Mouse (Mus musculus) forelimb bud, embryonic 11.5 days (tissue): ENCODE results near the gene Zdhhc18.

ENCODE experiments used
- DNase-seq: peaks from one replicate; pipeline ENCODE4 v3.0.0-alpha.2; 2012; ENCODE audit warnings: low read depth, low spot score

Zdhhc18 gene

GRCm38 (mm10) chr4:133631071-133631768 is 18.7 kb downstream of the Zdhhc18 start:
- DNase-seq, result no peak

GRCm38 (mm10) chr4:133630326-133630920 is 19.5 kb downstream of the Zdhhc18 start:
- no peak for DNase-seq

- no peak for DNase-seq
These were observed 20.8 kb downstream of the Zdhhc18 start for GRCm38 (mm10) chr4:133629191-133629590.

DNA sequence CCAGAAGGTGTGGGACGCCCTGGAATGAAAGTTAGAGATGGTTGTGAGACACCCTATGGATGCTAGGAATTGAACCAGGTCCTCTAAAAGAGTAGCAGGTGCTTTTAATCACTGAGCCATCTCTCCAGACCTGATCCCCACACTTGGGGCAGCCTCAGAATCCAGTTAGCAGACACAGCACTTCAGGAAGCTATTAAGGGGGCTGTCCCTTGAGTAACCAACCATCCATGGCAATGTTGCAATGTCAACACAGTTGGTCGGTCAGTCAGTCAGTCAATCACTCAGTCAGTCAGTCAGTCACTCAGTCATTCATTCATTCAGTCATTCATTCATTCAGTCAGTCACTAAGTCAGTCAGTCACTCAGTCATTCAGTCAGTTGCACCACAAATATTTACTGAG is 21.4 kb downstream of the Zdhhc18 start:
- no peak for DNase-seq

- DNase-seq, result no peak
These were observed 22.9 kb downstream of the Zdhhc18 start for GRCm38 (mm10) chr4:133627039-133627438.

- DNase-seq, result no peak
These were observed 23.3 kb downstream of the Zdhhc18 start for GRCm38 (mm10) chr4:133626621-133627020.

- DNase-seq, result no peak
These were observed 23.7 kb downstream of the Zdhhc18 start for GRCm38 (mm10) chr4:133626221-133626620.

- no peak for DNase-seq
These were observed 24.3 kb downstream of the Zdhhc18 start for GRCm38 (mm10) chr4:133625621-133626071.

DNA sequence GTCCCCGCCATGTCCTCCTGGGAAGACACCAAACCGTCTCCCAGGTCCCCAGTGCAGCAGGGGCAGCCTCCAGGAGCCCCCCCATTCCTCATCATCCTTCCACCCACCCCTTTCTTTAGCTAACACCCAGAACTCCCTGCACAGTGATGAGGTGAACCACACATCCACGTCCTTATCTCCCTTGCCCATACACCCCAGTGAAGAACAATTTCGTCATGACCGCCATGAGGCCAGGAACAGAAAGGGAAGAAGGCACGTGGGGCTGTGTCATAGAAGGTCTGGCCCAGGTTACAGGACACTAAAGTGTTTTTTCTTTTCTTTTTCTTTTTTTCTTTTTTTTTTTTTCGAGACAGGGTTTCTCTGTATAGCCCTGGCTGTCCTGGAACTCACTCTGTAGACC is 25.1 kb downstream of the Zdhhc18 start:
- no peak for DNase-seq

GRCm38 (mm10) chr4:133622161-133622695 is 27.7 kb downstream of the Zdhhc18 start:
- no peak for DNase-seq

DNA sequence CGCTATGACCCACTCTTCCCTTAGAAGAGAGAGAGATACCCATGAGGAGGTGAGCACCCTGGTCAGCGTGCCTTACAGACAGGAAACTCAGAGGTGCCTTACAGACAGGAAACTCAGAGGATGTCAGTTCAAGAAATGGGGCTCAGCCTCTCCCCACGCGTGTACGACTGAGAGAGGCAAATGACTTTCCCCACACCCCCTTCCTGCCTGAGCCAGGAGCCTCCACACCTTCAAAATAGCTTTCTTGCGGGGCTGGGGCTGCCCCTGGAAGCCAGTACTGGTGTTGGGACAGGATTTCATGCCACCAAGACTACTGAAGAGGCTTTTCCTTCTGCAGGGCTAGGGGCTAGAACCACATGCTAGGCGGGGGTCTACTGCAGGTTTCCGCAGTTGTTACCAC is 29.3 kb downstream of the Zdhhc18 start:
- no peak for DNase-seq

GRCm38 (mm10) chr4:133619473-133620136 is 30.3 kb downstream of the Zdhhc18 start:
- no peak for DNase-seq

DNA sequence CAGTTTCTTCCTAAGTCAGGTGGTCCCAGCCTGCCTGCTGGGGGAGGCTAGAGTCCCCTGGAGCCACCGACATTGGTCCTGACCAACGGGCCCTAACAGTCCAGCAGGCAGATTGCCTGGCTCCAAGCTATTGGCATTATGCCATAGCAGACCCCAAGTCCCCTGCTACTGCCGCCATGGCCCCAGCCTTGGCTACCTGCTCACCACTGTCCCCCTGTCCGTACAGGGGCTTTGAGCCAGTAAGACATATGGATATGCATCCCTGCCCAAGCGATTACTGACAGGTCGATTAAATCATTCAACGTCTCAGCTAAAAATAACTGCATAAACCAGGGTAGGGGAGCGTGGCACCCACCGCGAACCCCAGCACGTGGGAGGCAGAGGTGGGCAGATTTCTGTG is 32.0 kb downstream of the Zdhhc18 start:
- DNase-seq, result no peak

DNA sequence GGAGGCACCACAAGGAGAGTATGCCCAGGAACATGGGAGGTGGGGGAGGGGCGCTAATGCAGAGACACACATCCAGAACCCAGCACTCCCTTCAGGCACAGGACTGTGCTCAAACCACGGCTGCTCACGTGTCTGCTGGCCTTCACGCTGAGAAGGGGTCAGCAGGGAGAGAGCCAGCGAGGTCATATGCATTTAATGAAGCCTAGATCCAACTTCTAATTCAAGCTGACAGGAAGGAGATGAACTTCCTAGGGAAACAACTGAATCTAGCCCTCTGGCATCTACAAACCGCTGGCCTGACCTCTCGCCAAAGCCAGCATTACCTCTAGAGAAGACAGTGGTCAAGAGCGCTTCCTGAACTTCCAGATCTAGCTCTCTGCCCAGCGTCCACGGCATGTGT is 34.5 kb downstream of the Zdhhc18 start:
- DNase-seq, result no peak

DNA sequence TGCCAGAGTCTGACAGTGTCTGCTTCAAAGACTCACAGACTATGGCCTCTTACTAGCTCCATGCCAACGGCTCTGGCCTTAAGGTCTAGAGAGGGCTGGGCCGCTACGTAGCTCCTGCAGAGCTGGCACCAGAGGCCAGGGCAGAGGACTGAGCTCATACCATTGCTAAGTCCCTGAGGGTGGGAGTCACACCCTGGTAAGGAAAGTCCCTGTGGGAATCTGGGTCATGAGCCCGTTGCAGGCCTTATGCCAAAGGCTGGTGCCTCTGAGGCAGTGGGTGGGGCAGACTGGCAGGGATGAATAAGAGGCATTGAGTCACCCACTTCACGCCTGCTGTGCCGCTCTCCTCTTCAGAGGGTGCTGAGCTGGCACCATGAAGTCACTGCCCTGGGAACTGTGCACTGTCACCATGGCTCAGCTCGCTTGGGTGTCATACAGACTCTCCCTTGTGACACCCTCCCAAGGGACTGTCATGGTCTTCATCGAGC is 35.6 kb downstream of the Zdhhc18 start:
- no peak for DNase-seq

- DNase-seq, result no peak
These were observed 36.1 kb downstream of the Zdhhc18 start for GRCm38 (mm10) chr4:133613867-133614266.

DNA sequence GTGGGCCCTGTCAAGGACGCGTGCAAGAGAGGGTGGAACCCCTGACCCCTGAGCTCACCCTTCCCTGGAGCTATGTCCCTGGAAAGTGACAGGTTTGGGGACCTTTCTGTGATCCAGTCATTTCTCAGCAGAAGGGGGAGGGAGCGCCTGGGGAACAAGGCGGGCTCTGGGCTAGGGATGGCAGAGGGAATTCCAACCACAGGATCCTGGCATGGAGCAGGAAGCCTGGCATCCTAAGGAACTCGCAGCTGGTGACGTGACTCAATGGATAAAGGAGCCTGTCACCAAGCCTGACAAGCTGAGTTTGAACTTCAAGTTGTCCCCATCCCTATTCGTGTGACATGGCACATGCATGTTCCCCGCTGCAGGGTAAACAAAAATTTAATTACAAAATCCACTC is 36.9 kb downstream of the Zdhhc18 start:
- no peak for DNase-seq

GRCm38 (mm10) chr4:133612416-133612815 is 37.5 kb downstream of the Zdhhc18 start:
- no peak for DNase-seq

DNA sequence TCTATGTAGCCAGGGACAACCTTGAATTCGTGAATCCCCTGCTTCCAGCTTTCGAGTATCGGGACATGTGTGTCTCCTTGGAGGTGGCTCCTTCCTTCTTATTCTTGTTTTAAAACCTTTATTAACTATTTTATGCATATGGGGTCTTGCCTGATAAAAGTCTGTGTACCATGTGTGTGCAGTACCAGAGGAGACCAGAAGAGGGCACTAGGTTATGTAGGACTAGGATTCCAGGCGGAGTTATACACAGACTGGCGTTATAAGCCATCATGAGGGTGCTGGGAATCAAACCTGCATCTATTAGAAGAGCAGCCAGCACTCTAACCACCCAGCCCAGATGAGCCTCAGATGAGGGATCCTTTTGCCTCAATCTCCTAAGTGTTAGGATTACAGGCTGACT is 38.1 kb downstream of the Zdhhc18 start:
- no peak for DNase-seq

DNA sequence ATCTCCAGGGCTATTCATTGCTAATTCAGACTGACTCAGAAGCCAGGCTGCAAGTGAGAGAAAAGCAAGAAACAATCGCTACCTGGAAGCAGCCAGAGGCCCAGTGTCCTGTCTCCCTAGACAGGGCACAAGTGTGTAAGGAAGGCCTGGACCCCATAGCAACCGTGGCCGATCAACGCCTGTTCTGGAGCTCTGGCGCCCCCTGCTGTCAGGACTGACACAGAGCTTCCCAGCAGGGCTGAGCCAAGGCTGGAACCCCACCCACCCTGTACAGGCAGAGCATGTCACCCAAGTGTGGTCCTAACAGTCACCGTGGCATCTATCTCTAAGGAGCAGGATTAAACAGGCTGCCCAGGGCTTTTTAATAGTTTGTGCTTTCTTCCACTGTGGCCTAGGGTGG is 40.2 kb downstream of the Zdhhc18 start:
- DNase-seq, result peak; percentile 61

- no peak for DNase-seq
These were observed 42.7 kb downstream of the Zdhhc18 start for GRCm38 (mm10) chr4:133607284-133607683.

DNA sequence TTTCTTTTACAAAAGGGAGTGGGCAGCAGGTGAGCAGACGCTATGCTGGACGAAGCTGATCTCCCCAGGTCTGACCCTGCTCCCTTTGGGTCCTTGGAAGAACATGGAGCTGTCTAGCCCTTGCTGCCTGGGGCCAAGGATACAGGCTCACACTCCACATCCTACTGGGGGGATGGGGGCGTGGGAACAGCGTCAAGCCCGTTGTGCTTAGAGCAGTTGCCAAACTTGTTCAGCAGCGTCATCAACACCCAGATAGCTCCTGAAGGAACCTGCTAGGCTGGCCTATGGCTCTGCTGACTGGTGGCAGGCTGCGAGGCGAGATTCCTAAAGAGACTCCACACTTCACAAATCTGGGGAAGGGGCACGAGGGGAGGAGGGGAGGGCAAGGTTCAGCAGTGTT is 44.6 kb downstream of the Zdhhc18 start:
- no peak for DNase-seq

GRCm38 (mm10) chr4:133604856-133605255 is 45.1 kb downstream of the Zdhhc18 start:
- no peak for DNase-seq
